Mouse (Mus musculus): ENCODE results near the gene Rspo3. TPM values are rescaled to one million over a fixed set of nuclear protein-coding genes. Genes with fewer than 3 reads are reported as not detected.

Gene Rspo3
- polyA plus RNA-seq (2014; fragmentation: Illumina TruSeq; extraction: RNeasy Lipid Tissue Mini Kit (QIAGEN cat#74804); ENCODE audit: low read depth, low replicate concordance): 0.18 TPM

GRCm38 (mm10) chr10:29535546-29536260 is at the start of gene Rspo3:
Rspo3 (minus strand) TSS chr10:29535867.

Other genes with a start within 250 kb of the Rspo3 start
- 104 TPM for gene Echdc1, start 222.7 kb downstream of the Rspo3 start, polyA plus RNA-seq (2014; fragmentation: Illumina TruSeq; extraction: RNeasy Lipid Tissue Mini Kit (QIAGEN cat#74804); ENCODE audit: low read depth, low replicate concordance)
- gene Rnf146, start 173.4 kb downstream of the Rspo3 start, polyA plus RNA-seq (2014; fragmentation: Illumina TruSeq; extraction: RNeasy Lipid Tissue Mini Kit (QIAGEN cat#74804); ENCODE audit: low read depth, low replicate concordance): 85.4 TPM